8 mouse cellular contexts compared by ENCODE assay signal in the genomic region with DNA sequence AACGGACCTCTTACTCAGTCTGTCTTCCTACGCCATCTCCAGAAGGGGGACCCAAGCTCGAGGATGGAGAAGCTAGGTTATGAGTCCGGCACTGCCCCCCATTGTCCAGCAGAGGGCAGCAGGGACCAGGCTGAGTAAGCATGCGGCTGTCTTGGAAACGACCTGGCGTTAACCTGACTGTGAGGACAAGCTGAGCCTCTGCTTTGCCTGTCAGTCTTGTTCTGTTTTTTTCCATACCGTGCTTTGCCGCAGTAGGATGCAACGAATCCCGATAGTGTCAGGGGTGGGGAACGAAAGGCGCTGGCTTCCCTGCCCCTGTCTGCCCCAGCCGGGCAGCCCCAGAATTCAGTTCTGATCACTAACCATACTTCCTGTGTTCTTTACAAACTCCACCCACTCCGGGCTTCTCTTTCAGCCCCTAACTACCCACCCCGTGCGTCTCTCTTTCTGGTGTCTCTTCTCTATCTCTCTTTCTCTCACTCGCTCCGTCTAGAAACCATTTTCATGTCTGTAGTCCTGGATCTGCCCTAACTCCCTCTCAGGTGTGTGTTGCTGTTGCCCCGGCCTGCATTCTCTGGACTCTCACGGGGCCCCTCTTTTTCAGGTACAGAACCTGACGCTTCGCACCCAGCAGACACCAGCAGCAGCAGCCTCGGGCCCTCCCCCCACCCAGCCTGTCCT. TPM values are rescaled to one million over a fixed set of nuclear protein-coding genes. Genes with fewer than 3 reads are reported as not detected.
DNase-seq lines count a peak whose midpoint lies in the region; ATAC-seq and TF ChIP-seq lines count a peak whose summit lies in the region.

No protein-coding gene starts in this region.

- peaks cover 17% of the 10 kb centered on the region for H3K4me1 ChIP-seq in G1E (ENCODE audit: insufficient read depth, low read depth, low read length)
- H3K4me1 ChIP-seq in forebrain, embryonic 16.5 days (replicated peaks; ENCODE audit: control insufficient read depth, insufficient read depth, low read length): peaks cover 38% of the 10 kb centered on the region
- H3K4me1 ChIP-seq in lung, embryonic 15.5 days: peaks cover 45% of the 10 kb centered on the region

- peak overlapping the region; percentile 42 for H3K4me2 ChIP-seq in forebrain, embryonic 16.5 days (ENCODE audit: low read length)
- H3K4me2 ChIP-seq in lung, embryonic 15.5 days: peak overlapping the region; percentile 62

- H3K27ac ChIP-seq in forebrain, embryonic 16.5 days (ENCODE audit: low read length): no peak overlapping the region
- peak overlapping the region; percentile 1; the same call in 1 of the 2 replicates for H3K27ac ChIP-seq in lung, embryonic 15.5 days

- peak; percentile 97 for TF ChIP-seq CTCF in G1E (IDR thresholded peaks at IDR 0.05; ENCODE audit: low read depth, low read length)

- DNase-seq in G1E (ENCODE audit: low spot score): peak; percentile 84
- DNase-seq in cerebellum, adult 18-20 months: peak; percentile 96 to 98
- peak; percentile 95 for DNase-seq in heart, postnatal 4 days
- DNase-seq in layer of hippocampus, adult 8-10 months (ENCODE audit: low spot score in 2 of 2): peak; percentile 88 to 94
- peak; percentile 91 for DNase-seq in ovary, postnatal 10 days (ENCODE audit: low spot score)
- DNase-seq in thymus, postnatal 10 days (ENCODE audit: low spot score in 2 of 2): peak; percentile 88 to 95

- H3K4me3 ChIP-seq in G1E (ENCODE audit: low read depth, low read length): peak overlapping the region; percentile 63
- H3K4me3 ChIP-seq in forebrain, embryonic 16.5 days (replicated peaks; ENCODE audit: low read length): no peak overlapping the region
- peak overlapping the region; percentile 30 for H3K4me3 ChIP-seq in lung, embryonic 15.5 days

- no peaks in the 10 kb centered on the region for H3K36me3 ChIP-seq in G1E (replicated peaks)
- H3K36me3 ChIP-seq in forebrain, embryonic 16.5 days (ENCODE audit: control insufficient read depth, insufficient read depth): 0 out of 2 replicates have a peak, but pooled peaks cover 5% of the 10 kb centered on the region
- no peaks in the 10 kb centered on the region for H3K36me3 ChIP-seq in lung, embryonic 15.5 days

- peak; percentile 89 for ATAC-seq in G1E (ENCODE audit: extremely low read depth, insufficient number of reproducible peaks, low FRiP score, poor library complexity, severe bottlenecking)
- peak; percentile 63 for ATAC-seq in forebrain, embryonic 16.5 days
- ATAC-seq in lung, embryonic 15.5 days (ENCODE audit: borderline replicate concordance, extremely low read depth, low FRiP score, low TSS enrichment): peak; percentile 49; the same call in 1 of the 2 replicates

- WGBS in forebrain, embryonic 16.5 days: 2% methylated on average over 24 of the region's 24 CpGs
- WGBS in lung, embryonic 15.5 days: 7% methylated on average over 24 of the region's 24 CpGs

- H3K9me3 ChIP-seq in G1E (replicated peaks): no peaks in the 10 kb centered on the region
- no peaks in the 10 kb centered on the region for H3K9me3 ChIP-seq in forebrain, embryonic 16.5 days (ENCODE audit: control insufficient read depth, low read length)
- H3K9me3 ChIP-seq in lung, embryonic 15.5 days: no peaks in the 10 kb centered on the region

- H3K27me3 ChIP-seq in G1E (ENCODE audit: insufficient read depth, low read length): peaks cover 68% of the 10 kb centered on the region
- H3K27me3 ChIP-seq in forebrain, embryonic 16.5 days (replicated peaks; ENCODE audit: control insufficient read depth, insufficient read depth, low read length): no peaks in the 10 kb centered on the region
- H3K27me3 ChIP-seq in lung, embryonic 15.5 days: no peaks in the 10 kb centered on the region

- no peak overlapping the region for H3K9ac ChIP-seq in forebrain, embryonic 16.5 days (replicated peaks; ENCODE audit: low read depth, low read length)
- peak overlapping the region; percentile 31 for H3K9ac ChIP-seq in lung, embryonic 15.5 days

RNA-seq across cellular contexts. Expression of a gene that starts 43.6 kb away (rescaled TPM):
- not detected in 2 replicates for total RNA-seq in G1E (2014; fragmentation: Nextera tagmentation)
- 0.12 and 0.16 TPM in 2 replicates for total RNA-seq in G1E (2017)
- not detected in 2 replicates for polyA plus RNA-seq in G1E (2012)
- 0.43 and 0.63 TPM in 2 replicates for polyA plus RNA-seq in forebrain, embryonic 16.5 days (2015; fragmentation: Nextera tagmentation; extraction: Ambion mirVana)
- total RNA-seq in heart, postnatal 4 days (2021): under 1 TPM; 0.20 to 0.36 TPM
- under 1 TPM; 0.13 to 0.53 (median 0.22) TPM for total RNA-seq in layer of hippocampus, adult 8-10 months (2022)
- 0.20 and 0.35 TPM in 2 replicates for polyA plus RNA-seq in lung, embryonic 15.5 days (2015; fragmentation: Nextera tagmentation; extraction: Ambion mirVana)

RNA-seq across cellular contexts. Expression of a gene that starts 57.1 kb away (rescaled TPM):
- total RNA-seq in G1E (2014; fragmentation: Nextera tagmentation) (58.8 and 63.5 TPM in 2 replicates), G1E (2017) (16.2 and 17.5 TPM in 2 replicates)
- polyA plus RNA-seq in G1E (2012): 121 and 131 TPM in 2 replicates
- 33.2 and 34.9 TPM in 2 replicates for polyA plus RNA-seq in forebrain, embryonic 16.5 days (2015; fragmentation: Nextera tagmentation; extraction: Ambion mirVana)
- 10 to 100 TPM; 69.1 to 72.5 TPM for total RNA-seq in heart, postnatal 4 days (2021)
- 10 to 100 TPM; 87.3 to 94.0 (median 91.6) TPM for total RNA-seq in layer of hippocampus, adult 8-10 months (2022)
- 75.8 and 83.5 TPM in 2 replicates for polyA plus RNA-seq in lung, embryonic 15.5 days (2015; fragmentation: Nextera tagmentation; extraction: Ambion mirVana)
